Mouse (Mus musculus): Measurements from ENCODE around the gene Lamc3.

DNA sequence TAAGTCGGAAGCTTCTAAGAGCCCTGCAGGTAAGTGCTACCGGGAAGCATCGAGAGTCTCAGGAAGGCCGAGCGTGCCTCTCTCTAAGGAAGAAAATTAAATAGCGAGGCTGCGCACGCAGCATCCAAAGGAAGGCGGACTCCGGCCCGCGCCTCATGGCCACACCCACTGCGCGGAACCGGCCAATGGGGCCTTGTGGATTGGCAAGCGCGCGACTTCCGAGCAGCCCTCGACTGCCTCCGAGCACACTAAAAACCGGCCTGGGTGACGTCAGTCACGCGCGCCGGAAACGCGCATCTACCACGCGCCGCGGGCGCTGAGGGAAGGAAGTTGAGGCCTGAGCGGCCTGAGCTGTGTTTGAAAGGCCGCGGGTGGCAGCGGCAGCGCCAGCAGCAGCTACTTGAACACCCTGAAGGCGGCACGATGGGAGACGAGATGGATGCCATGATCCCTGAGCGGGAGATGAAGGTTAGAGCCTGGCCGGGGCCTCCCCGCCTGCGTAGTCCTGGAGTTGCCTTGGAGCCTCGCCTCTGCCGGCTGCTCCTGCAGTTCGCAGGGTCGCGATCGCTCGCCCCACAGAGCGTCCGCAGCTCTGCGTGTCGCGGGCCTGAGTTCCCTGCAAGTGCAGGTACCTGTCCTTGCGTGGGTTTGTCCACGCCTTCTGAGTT is 87.2 kb downstream of the Lamc3 start, which contains the start of gene Nup214:
- TF ChIP-seq POLR2A (IDR thresholded peaks at IDR 0.05; ENCODE audit: extremely low read depth, insufficient read depth, low read length) (peak; percentile 61; the same call in 1 of the 2 replicates), CTCF (IDR thresholded peaks at IDR 0.05; ENCODE audit: low read depth, low read length) (no peak)
